Mouse (Mus musculus) ES-Bruce4 (cell line): Measurements from ENCODE around the gene Stx6. TPM values are rescaled to one million over a fixed set of nuclear protein-coding genes. Genes with fewer than 3 reads are reported as not detected.

Experiments used
- H3K27ac ChIP-seq: 2 replicates; pipeline ENCODE4 v1.5.1; 2012; ENCODE audit warnings: low read length, inconsistent platforms; ENCODE audit not compliant: insufficient read depth
- H3K27me3 ChIP-seq: 2 replicates; pipeline ENCODE4 v1.6.1; 2012; ENCODE audit warnings: mild to moderate bottlenecking, low read length, inconsistent platforms; ENCODE audit not compliant: control insufficient read depth, poor library complexity, insufficient read depth, severe bottlenecking
- H3K36me3 ChIP-seq: 2 replicates; pipeline ENCODE4 v1.6.1; 2012; ENCODE audit warnings: inconsistent platforms, mild to moderate bottlenecking, low read length, moderate library complexity; ENCODE audit not compliant: control insufficient read depth, poor library complexity, insufficient read depth, severe bottlenecking
- H3K4me1 ChIP-seq: one replicate; pipeline ENCODE4 v1.8.1; 2011; ENCODE audit warnings: low read length; ENCODE audit not compliant: control insufficient read depth, insufficient read depth
- H3K4me3 ChIP-seq: 2 replicates; pipeline ENCODE4 v1.5.1; 2011; ENCODE audit warnings: low read depth, mild to moderate bottlenecking, low read length
- H3K9ac ChIP-seq: 2 replicates; pipeline ENCODE4 v1.6.1; 2012; ENCODE audit warnings: low read depth, mild to moderate bottlenecking, inconsistent platforms; ENCODE audit not compliant: poor library complexity, severe bottlenecking
- H3K9me3 ChIP-seq: replicated peaks from 2 replicates; pipeline ENCODE4 v1.6.1; 2012; ENCODE audit warnings: mild to moderate bottlenecking, low read length, inconsistent platforms; ENCODE audit not compliant: control insufficient read depth, poor library complexity, insufficient read depth, severe bottlenecking
- CTCF ChIP-seq: IDR thresholded peaks from one replicate; pipeline ENCODE4 v1.8.1; 2011; ENCODE audit warnings: low read depth, low read length
- EP300 ChIP-seq: IDR thresholded peaks from 2 replicates; pipeline ENCODE4 v1.6.1; 2011; ENCODE audit warnings: low read depth, low read length; ENCODE audit not compliant: insufficient read depth
- POLR2A ChIP-seq: IDR thresholded peaks from one replicate; pipeline ENCODE4 v1.8.1; 2011; ENCODE audit warnings: low read length; ENCODE audit not compliant: insufficient read depth
- polyA plus RNA-seq: library from polyadenylated mRNA; stranded (reverse); fragments of >200 nt; gene quantifications from 2 replicates; pipeline ENCODE4 v1.2.4, GENCODE M21; 2011; ENCODE audit warnings: low read depth; ENCODE audit not compliant: missing spikeins, insufficient read depth, insufficient read length

Gene Stx6
- polyA plus RNA-seq, 1 experiment, result 32.8 TPM

DNA sequence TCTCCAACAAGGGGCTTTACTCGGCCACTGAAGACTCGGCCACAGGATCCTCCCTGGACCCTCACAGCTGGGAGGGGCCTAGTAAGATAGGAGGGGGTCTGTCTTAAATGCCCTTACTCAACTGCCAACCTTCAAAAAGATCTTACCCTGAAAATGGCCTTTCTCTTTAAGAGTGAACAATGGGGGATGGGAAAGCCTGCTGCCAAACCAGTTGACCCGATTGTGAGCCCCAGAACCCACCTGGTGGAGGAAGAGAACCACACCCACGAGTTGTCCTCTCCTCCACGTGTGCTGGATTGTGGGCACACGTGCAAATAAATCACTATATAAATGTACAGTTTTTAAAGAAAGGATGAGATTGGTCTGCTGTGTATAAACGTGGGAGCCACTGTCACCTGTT, 46.8 kb downstream of the Stx6 start:
- Histone ChIP-seq H3K27me3 (no peaks in the 10 kb centered on the region), H3K9ac (no peak overlapping the region), H3K9me3 (no peaks in the 10 kb centered on the region), H3K36me3 (no peaks in the 10 kb centered on the region), H3K4me1 (no peaks in the 10 kb centered on the region), H3K4me3 (no peak overlapping the region), H3K27ac (no peak overlapping the region)
- TF ChIP-seq EP300, result no peak
- TF ChIP-seq POLR2A, result no peak
- no peak for TF ChIP-seq CTCF

DNA sequence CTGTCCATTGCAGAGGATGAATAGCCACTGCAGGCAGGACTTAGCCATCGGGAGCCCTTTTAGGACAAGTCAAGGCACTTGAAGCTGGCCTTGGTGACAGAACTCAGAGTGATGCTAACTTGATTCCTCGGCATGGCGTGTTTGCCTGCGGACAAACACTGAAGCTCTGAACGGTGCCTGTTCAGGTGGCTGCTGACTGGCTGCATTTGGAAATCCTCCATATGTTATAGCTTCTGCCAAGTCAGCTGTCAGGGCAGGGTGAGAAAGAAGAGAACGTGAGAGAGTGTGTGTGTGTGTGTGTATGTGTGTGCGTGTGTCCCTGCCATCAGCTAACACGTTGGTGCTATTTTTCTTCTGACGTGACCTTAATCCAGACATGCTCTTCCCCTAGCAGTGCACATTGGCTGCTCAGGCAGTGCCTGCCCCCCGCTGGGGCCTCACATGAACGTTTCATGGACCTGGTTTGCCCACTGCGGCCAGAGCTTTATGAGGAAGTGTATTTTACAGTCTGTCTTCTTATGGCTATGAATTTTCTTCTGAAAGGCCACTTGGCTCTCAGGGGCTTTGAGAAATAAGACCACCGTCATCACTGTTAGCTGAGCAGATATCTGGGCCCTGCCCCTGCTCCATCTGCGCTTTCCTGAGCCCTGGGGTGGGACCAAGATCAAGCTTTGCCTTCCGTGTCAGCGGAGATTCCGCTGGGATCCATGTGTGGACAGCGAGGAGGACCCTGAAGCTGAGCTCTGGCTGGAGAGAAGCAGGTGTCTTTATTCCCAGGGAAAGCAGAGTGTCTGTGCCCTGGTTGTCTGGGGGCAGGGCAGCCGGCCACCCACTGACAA, 47.5 kb downstream of the Stx6 start:
- H3K27ac ChIP-seq, result no peak overlapping the region
- H3K4me1 ChIP-seq, result no peaks in the 10 kb centered on the region
- no peaks in the 10 kb centered on the region for H3K36me3 ChIP-seq

DNA sequence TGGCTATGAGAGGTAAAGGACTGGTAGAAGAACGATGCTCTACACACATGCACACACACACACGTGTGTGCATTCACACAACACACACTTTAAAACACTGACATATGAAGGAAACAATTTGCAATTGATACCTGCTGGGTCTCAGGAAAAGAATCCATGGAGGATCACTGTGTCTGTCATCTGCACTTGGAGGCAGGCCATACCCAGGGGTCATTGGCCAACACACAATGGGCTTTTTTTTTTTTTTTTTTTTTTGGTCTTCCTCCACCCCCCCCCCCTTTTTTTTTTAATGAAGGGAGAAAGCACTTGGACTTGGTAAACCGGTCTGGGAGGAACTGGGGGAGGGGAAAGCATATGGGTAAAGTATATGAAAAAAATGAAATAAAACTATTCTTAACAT, 49.3 kb downstream of the Stx6 start:
- Histone ChIP-seq H3K36me3 (no peaks in the 10 kb centered on the region), H3K4me3 (no peak overlapping the region), H3K27ac (no peak overlapping the region), H3K4me1 (no peaks in the 10 kb centered on the region), H3K9me3 (no peaks in the 10 kb centered on the region), H3K27me3 (no peaks in the 10 kb centered on the region), H3K9ac (no peak overlapping the region)
- TF ChIP-seq POLR2A (no peak), CTCF (no peak), EP300 (no peak)

More for the DNA sequence above, 47.5 kb downstream of the Stx6 start:
- H3K9ac ChIP-seq, result no peak overlapping the region
- TF ChIP-seq POLR2A, result no peak
- TF ChIP-seq EP300, result no peak
- TF ChIP-seq CTCF, result no peak
- no peaks in the 10 kb centered on the region for H3K27me3 ChIP-seq
- H3K4me3 ChIP-seq, result no peak overlapping the region
- H3K9me3 ChIP-seq, result no peaks in the 10 kb centered on the region

DNA sequence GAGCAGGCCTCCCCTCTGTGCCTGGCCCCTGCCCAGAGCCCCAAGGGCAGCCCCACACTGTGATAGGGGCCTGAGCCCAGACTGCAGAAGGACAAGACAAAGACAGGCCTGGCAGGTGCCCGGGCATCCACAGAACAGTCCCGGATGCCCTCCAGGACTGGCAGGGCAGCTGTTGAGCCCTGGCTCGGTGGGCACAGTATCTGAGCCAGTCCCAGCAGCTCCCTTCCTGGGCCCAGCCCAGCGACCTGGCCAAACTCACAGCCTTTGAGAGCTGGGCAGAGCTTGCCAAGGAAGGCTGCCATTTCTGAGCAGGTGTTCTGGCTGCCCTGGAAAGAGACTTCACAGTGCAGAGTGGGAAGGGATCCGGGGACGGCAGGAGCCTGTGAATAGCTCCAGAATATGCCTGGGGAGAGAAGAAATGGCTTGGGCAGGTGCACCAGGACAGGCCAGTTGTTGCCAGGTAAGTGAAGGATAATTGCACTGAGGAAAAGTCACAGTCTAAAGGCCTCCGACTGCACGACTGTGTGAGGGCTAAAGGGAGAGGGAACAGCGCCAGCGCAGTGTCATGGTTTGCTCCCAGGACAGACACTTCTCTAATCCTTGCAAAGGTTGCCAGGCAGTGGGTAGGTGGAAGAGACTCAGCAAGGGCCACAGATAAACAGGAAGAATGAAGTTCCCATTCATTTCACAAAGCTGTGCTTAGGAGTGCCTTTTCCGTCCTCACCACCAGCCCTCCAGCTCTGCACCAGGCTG, 51.7 kb downstream of the Stx6 start:
- TF ChIP-seq CTCF (no peak), EP300 (no peak), POLR2A (no peak)
- Histone ChIP-seq H3K27ac (no peak overlapping the region), H3K9me3 (no peaks in the 10 kb centered on the region), H3K9ac (no peak overlapping the region), H3K36me3 (no peaks in the 10 kb centered on the region), H3K27me3 (no peaks in the 10 kb centered on the region), H3K4me3 (no peak overlapping the region), H3K4me1 (no peaks in the 10 kb centered on the region)

DNA sequence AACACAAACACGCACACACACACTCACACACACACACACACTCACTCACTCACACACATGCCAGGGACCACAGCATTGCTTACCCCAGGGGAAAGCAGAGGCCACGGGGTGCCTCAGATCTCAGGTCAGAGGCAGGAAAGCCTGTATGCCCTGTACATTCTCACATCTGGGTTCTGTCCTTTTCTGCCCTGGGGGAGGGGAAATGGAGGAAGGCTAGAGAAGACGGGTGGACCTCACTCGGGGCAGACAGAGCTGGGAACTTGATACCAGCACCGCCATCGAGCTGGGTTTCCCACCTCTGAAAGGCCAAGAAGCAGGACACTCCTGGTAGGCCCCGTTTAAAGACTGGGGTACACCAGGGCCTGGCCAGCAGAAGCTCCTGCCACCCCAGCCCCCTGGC, 52.5 kb downstream of the Stx6 start:
- H3K27me3 ChIP-seq, result no peaks in the 10 kb centered on the region
- no peaks in the 10 kb centered on the region for H3K4me1 ChIP-seq
- H3K27ac ChIP-seq, result no peak overlapping the region
- H3K9ac ChIP-seq, result no peak overlapping the region
- H3K36me3 ChIP-seq, result no peaks in the 10 kb centered on the region
- H3K9me3 ChIP-seq, result no peaks in the 10 kb centered on the region
- no peak overlapping the region for H3K4me3 ChIP-seq
- TF ChIP-seq EP300 (no peak), POLR2A (no peak), CTCF (no peak)

DNA sequence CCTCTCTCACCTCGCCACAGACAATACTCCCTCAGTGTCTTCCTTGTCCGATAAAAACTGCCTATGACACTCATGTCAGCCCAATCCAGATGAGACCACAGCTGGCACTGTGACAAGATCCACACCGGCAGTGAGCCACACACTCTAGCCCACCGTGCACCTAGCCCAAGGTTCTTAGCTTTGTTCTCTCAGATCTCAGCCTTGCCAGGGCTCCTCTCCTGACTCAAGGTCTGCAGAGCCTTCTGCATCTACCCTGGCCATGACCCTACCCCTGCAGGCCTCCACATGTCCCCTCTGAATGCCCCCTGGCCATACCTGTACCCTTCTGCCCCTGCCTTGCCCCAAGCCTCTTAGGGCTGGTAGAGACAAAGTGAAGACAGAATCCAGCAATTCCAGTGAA, 53.6 kb downstream of the Stx6 start:
- Histone ChIP-seq H3K4me1 (no peaks in the 10 kb centered on the region), H3K4me3 (no peak overlapping the region), H3K27me3 (no peaks in the 10 kb centered on the region), H3K9me3 (no peaks in the 10 kb centered on the region), H3K27ac (no peak overlapping the region), H3K36me3 (no peaks in the 10 kb centered on the region), H3K9ac (no peak overlapping the region)
- no peak for TF ChIP-seq CTCF
- TF ChIP-seq EP300, result no peak
- no peak for TF ChIP-seq POLR2A
